Mouse (Mus musculus) myocyte (in vitro differentiated cells): ENCODE data around the gene Gja8. TPM values are rescaled to one million over a fixed set of nuclear protein-coding genes. Genes with fewer than 3 reads are reported as not detected.
A peak's percentile ranks its signal among the peaks of the same experiment; 100 is the strongest.

Experiments used
- H3K27me3 ChIP-seq: one replicate; pipeline ENCODE4 v1.6.1; 2011; ENCODE audit not compliant: control insufficient read depth, insufficient read depth, insufficient read length
- H3K36me3 ChIP-seq: one replicate; pipeline ENCODE4 v1.6.1; 2011; ENCODE audit not compliant: control insufficient read depth, insufficient read depth
- H3K4me2 ChIP-seq: one replicate; pipeline ENCODE4 v1.6.1; 2011; ENCODE audit warnings: low read depth, control low read depth
- H3K4me3 ChIP-seq: one replicate; pipeline ENCODE4 v1.5.1; 2011; ENCODE audit warnings: mild to moderate bottlenecking, control low read depth, moderate library complexity
- H3K79me2 ChIP-seq: one replicate; pipeline ENCODE4 v1.6.1; 2011; ENCODE audit not compliant: control insufficient read depth, insufficient read depth
- H3ac ChIP-seq: one replicate; pipeline ENCODE4 v1.6.1; 2011; ENCODE audit not compliant: control insufficient read depth, insufficient read length
- CEBPB ChIP-seq: IDR thresholded peaks from 2 replicates; pipeline ENCODE4 v1.6.1; 2011; ENCODE audit warnings: mild to moderate bottlenecking, moderate library complexity; ENCODE audit not compliant: poor library complexity, insufficient read depth, severe bottlenecking
- E2F4 ChIP-seq: IDR thresholded peaks from one replicate; pipeline ENCODE4 v1.6.1; 2011; ENCODE audit warnings: mild to moderate bottlenecking, control low read depth, moderate library complexity; ENCODE audit not compliant: insufficient read depth
- MAX ChIP-seq: IDR thresholded peaks from one replicate; pipeline ENCODE4 v1.6.1; 2011; ENCODE audit warnings: low read depth, mild to moderate bottlenecking, control low read depth
- MYOD1 ChIP-seq, 3 experiments: IDR thresholded peaks; one replicate each; pipeline ENCODE4 v1.6.1; 2011; ENCODE audit warnings: control low read depth in 2 of 3, low read depth in 2 of 3, mild to moderate bottlenecking in 2 of 3, moderate library complexity in 1 of 3; ENCODE audit not compliant: insufficient read length in 2 of 3, control insufficient read depth in 1 of 3
- MYOG ChIP-seq, 3 experiments: IDR thresholded peaks; one replicate each; pipeline ENCODE4 v1.6.1; 2011; ENCODE audit warnings: control low read depth in 2 of 3, low read depth in 2 of 3, mild to moderate bottlenecking in 2 of 3; ENCODE audit not compliant: insufficient read length in 2 of 3, control insufficient read depth in 1 of 3, insufficient read depth in 1 of 3
- POLR2A ChIP-seq: IDR thresholded peaks from one replicate; pipeline ENCODE4 v1.6.1; 2011; ENCODE audit warnings: low read depth, mild to moderate bottlenecking, control low read depth, moderate library complexity; ENCODE audit not compliant: insufficient read length
- POLR2AphosphoS2 ChIP-seq: IDR thresholded peaks from one replicate; pipeline ENCODE4 v1.6.1; 2011; ENCODE audit warnings: low read depth, control low read depth; ENCODE audit not compliant: insufficient read length
- REST ChIP-seq: IDR thresholded peaks from one replicate; pipeline ENCODE4 v1.6.1; 2011; ENCODE audit warnings: mild to moderate bottlenecking, control low read depth, moderate library complexity; ENCODE audit not compliant: insufficient read depth, insufficient read length
- SRF ChIP-seq: IDR thresholded peaks from one replicate; pipeline ENCODE4 v1.6.1; 2011; ENCODE audit warnings: low read depth; ENCODE audit not compliant: control insufficient read depth, insufficient read length
- TCF12 ChIP-seq: IDR thresholded peaks from one replicate; pipeline ENCODE4 v1.6.1; 2011; ENCODE audit warnings: mild to moderate bottlenecking, control low read depth; ENCODE audit not compliant: poor library complexity, insufficient read depth, severe bottlenecking
- TCF3 ChIP-seq: IDR thresholded peaks from one replicate; pipeline ENCODE4 v1.6.1; 2011; ENCODE audit warnings: low read depth, control low read depth; ENCODE audit not compliant: insufficient read length
- USF1 ChIP-seq: IDR thresholded peaks from one replicate; pipeline ENCODE4 v1.6.1; 2011; ENCODE audit warnings: low read depth, mild to moderate bottlenecking, control low read depth, moderate library complexity
- polyA plus RNA-seq: library from polyadenylated mRNA; unstranded; fragments of >200 nt; fragmentation: generic; extraction: Trizol; gene quantifications from one replicate; pipeline ENCODE4 v1.2.1, GENCODE M21; 2012; ENCODE audit warnings: missing spikeins

Gja8 gene
- polyA plus RNA-seq, 1 experiment: under 0.01 TPM

DNA sequence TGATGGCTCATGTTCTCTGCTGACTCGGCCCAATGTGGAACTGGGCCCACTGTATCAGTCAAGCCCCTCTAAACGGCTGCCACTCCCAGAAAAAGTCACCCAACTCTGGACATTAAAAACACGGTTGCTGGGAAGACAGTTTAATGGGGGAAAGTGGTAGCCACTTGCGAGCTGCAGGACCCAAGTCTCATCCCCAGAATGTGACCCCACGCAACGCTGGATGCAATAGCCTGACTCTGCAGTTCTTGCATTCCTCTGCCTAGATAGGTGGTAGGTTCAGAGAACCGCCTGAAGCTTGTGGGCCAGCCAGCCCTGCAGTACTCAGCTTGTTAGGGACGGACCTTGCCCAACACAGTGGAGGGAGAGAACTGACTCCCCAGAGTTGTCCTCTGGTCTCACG, 46.3 kb downstream of the Gja8 start:
- no peaks in the 10 kb centered on the region for H3K27me3 ChIP-seq
- no peak overlapping the region for H3ac ChIP-seq
- peaks cover 18% of the 10 kb centered on the region for H3K36me3 ChIP-seq
- TF ChIP-seq MAX: no peak
- no peak for TF ChIP-seq E2F4
- TF ChIP-seq POLR2AphosphoS2: no peak
- no peak for TF ChIP-seq REST
- TF ChIP-seq MYOD1 (IDR thresholded peaks at IDR 0.05; ENCODE audit: control insufficient read depth in 1 of 3, insufficient read length in 2 of 3, low read depth in 2 of 3): no peak
- no peak for TF ChIP-seq USF1
- no peak for TF ChIP-seq TCF12
- TF ChIP-seq SRF: no peak
- TF ChIP-seq CEBPB: no peak
- TF ChIP-seq POLR2A: no peak
- no peak overlapping the region for H3K4me3 ChIP-seq
- H3K79me2 ChIP-seq: no peaks in the 10 kb centered on the region
- H3K4me2 ChIP-seq: no peak overlapping the region

DNA sequence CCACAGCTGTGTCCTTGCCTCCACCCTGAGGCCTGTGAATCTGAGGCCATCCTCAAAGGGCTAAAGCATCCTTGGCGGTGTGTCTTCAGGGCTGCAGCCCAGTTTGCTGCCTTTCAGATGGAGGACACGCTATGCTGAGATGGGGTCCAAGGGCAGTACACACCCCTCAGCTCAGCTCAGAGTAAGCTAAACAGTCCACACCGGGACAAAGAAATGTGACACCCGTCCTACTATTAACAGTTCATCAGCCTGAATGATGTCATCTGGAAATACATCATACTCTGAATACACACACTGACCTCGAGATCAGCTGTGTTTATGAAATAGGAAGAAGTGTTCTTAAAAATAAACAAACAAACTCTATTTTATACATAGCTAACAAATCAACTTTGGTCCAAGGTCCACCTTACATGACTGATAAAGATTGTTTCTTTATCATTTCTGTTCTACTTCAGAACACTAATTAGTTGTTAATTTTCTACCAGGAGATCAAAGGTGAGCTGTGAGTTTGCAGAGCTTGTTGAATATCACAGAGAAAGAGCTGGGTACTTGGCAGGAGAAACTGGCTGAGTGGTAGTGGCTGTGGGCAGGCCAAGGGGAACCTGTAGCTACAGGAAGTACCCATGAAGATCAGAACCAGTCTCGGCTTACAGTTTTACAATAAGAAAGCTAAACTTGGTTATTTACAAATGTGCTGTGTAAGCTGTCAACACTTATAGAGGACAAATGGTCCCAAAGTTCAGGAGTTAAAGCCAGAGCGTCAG, 50.8 kb downstream of the Gja8 start:
- H3K27me3 ChIP-seq: no peaks in the 10 kb centered on the region
- H3ac ChIP-seq: no peak overlapping the region
- no peaks in the 10 kb centered on the region for H3K79me2 ChIP-seq
- TF ChIP-seq TCF12 (no peak), USF1 (no peak), E2F4 (no peak), MYOG (IDR thresholded peaks at IDR 0.05; ENCODE audit: control insufficient read depth in 1 of 3, insufficient read depth in 1 of 3, insufficient read length in 2 of 3, low read depth in 2 of 3) (no peak), MYOD1 (IDR thresholded peaks at IDR 0.05; ENCODE audit: control insufficient read depth in 1 of 3, insufficient read length in 2 of 3, low read depth in 2 of 3) (no peak), CEBPB (no peak), MAX (no peak), POLR2A (no peak), SRF (no peak), POLR2AphosphoS2 (no peak), REST (no peak), TCF3 (no peak)
- peaks cover 27% of the 10 kb centered on the region for H3K36me3 ChIP-seq
- no peak overlapping the region for H3K4me3 ChIP-seq
- no peak overlapping the region for H3K4me2 ChIP-seq

GRCm38 (mm10) chr3:96872501-96872900, 53.3 kb downstream of the Gja8 start:
- TF ChIP-seq TCF3 (no peak), E2F4 (no peak), MYOG (IDR thresholded peaks at IDR 0.05; ENCODE audit: control insufficient read depth in 1 of 3, insufficient read depth in 1 of 3, insufficient read length in 2 of 3, low read depth in 2 of 3) (peak in 1 of 3 experiments; percentile 12), MYOD1 (IDR thresholded peaks at IDR 0.05; ENCODE audit: control insufficient read depth in 1 of 3, insufficient read length in 2 of 3, low read depth in 2 of 3) (peak in 2 of 3 experiments; percentile 3 to 46)
- Histone ChIP-seq H3K79me2 (no peaks in the 10 kb centered on the region), H3K4me3 (no peak overlapping the region), H3K4me2 (no peak overlapping the region), H3ac (no peak overlapping the region), H3K36me3 (peaks cover 30% of the 10 kb centered on the region), H3K27me3 (no peaks in the 10 kb centered on the region)

GRCm38 (mm10) chr3:96871070-96871469, 54.8 kb downstream of the Gja8 start:
- Histone ChIP-seq H3K4me3 (no peak overlapping the region), H3K36me3 (peaks cover 27% of the 10 kb centered on the region), H3K79me2 (no peaks in the 10 kb centered on the region), H3K27me3 (no peaks in the 10 kb centered on the region), H3ac (no peak overlapping the region), H3K4me2 (no peak overlapping the region)
- TF ChIP-seq TCF12 (no peak), REST (no peak), POLR2AphosphoS2 (no peak), USF1 (no peak), TCF3 (no peak), POLR2A (no peak), E2F4 (no peak), CEBPB (no peak), MYOD1 (IDR thresholded peaks at IDR 0.05; ENCODE audit: control insufficient read depth in 1 of 3, insufficient read length in 2 of 3, low read depth in 2 of 3) (no peak), MYOG (IDR thresholded peaks at IDR 0.05; ENCODE audit: control insufficient read depth in 1 of 3, insufficient read depth in 1 of 3, insufficient read length in 2 of 3, low read depth in 2 of 3) (no peak), SRF (no peak), MAX (no peak)

DNA sequence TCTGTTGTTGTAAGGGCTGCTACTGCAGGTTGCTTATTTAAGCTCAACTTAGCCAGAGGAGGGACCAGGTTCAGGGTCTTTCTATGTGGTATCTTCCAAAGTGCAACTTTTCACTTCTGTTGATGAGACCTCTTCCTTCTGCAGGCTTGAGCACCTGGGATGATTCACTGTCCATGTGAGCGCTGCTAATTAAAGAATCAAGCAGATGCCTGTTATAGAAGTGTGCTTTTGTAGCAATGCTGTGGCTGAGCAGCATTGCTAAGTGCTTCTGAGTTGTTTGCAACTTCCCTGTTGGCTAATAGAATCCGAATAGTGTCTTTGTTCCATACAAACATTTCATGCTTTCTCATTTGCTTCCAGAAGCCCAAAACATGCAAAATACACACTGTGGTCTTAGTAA, 55.5 kb downstream of the Gja8 start:
- no peak for TF ChIP-seq TCF3
- Histone ChIP-seq H3K4me3 (no peak overlapping the region), H3K36me3 (peaks cover 27% of the 10 kb centered on the region), H3K4me2 (no peak overlapping the region), H3K27me3 (no peaks in the 10 kb centered on the region), H3K79me2 (no peaks in the 10 kb centered on the region), H3ac (no peak overlapping the region)
